Mouse (Mus musculus) forebrain, embryonic 15.5 days (tissue): ENCODE results near the gene Klf13. TPM values are rescaled to one million over a fixed set of nuclear protein-coding genes. Genes with fewer than 3 reads are reported as not detected.
A peak's percentile ranks its signal among the peaks of the same experiment; 100 is the strongest.

Source experiments
- ATAC-seq: fragments of 200-750 bp; cut with Nextera tagmentation; replicated peaks from 2 replicates; pipeline ENCODE4 v1.8.0; 2017; ENCODE audit warnings: mild to moderate bottlenecking, moderate TSS enrichment, moderate library complexity
- H3K27ac ChIP-seq: fragments of 300-500 bp; sonication (generic); replicated peaks from 2 replicates; pipeline ENCODE4 v1.5.1; 2015; ENCODE audit warnings: mild to moderate bottlenecking, inconsistent platforms
- H3K27me3 ChIP-seq: fragments of 300-500 bp; sonication (generic); 2 replicates; pipeline ENCODE4 v1.6.1; 2015; ENCODE audit warnings: inconsistent platforms
- H3K36me3 ChIP-seq: fragments of 300-500 bp; sonication (generic); 2 replicates; pipeline ENCODE4 v1.6.1; 2015; ENCODE audit warnings: mild to moderate bottlenecking, inconsistent platforms
- H3K4me1 ChIP-seq: fragments of 300-500 bp; sonication (generic); 2 replicates; pipeline ENCODE4 v1.6.1; 2015; ENCODE audit warnings: inconsistent platforms
- H3K4me2 ChIP-seq: fragments of 300-500 bp; sonication (generic); replicated peaks from 2 replicates; pipeline ENCODE4 v1.6.1; 2015; ENCODE audit warnings: mild to moderate bottlenecking, inconsistent platforms
- H3K4me3 ChIP-seq: fragments of 300-500 bp; sonication (generic); 2 replicates; pipeline ENCODE4 v1.5.1; 2015; ENCODE audit warnings: mild to moderate bottlenecking, inconsistent platforms
- H3K9ac ChIP-seq: fragments of 300-500 bp; sonication (generic); replicated peaks from 2 replicates; pipeline ENCODE4 v1.6.1; 2015; ENCODE audit warnings: mild to moderate bottlenecking, inconsistent platforms
- H3K9me3 ChIP-seq: fragments of 300-500 bp; sonication (generic); 2 replicates; pipeline ENCODE4 v1.6.1; 2016; ENCODE audit warnings: inconsistent platforms
- WGBS: fragments of 180-500 bp; shearing (Covaris S2); methylation state at CpG from one replicate; pipeline ENCODE4 v1.1.7; 2015; ENCODE audit warnings: mixed read lengths; 5-methylcytosine and 5-hydroxymethylcytosine counted together
- polyA plus RNA-seq: library from polyadenylated mRNA; unstranded; fragments of >200 nt; fragmentation: Nextera tagmentation; extraction: Ambion mirVana; gene quantifications from 2 replicates; pipeline ENCODE4 v1.2.1, GENCODE M21; 2015

Klf13 gene
- 34.7 and 34.8 TPM in 2 replicates for polyA plus RNA-seq

GRCm38 (mm10) chr7:63938914-63939396 lies at the start of gene Klf13:
Gene Klf13 (minus strand): TSS chr7:63938915.
- Histone ChIP-seq H3K27ac (peak within 1 kb of the TSS; percentile 95), H3K4me1 (peaks cover 29% of the 10 kb centered on the region), H3K27me3 (no peaks in the 10 kb centered on the region), H3K4me2 (peak within 1 kb of the TSS; percentile 97), H3K36me3 (no peaks in the 10 kb centered on the region), H3K4me3 (peak within 1 kb of the TSS; percentile 77), H3K9me3 (no peaks in the 10 kb centered on the region), H3K9ac (peak within 1 kb of the TSS; percentile 87)
- ATAC-seq = peak; percentile 95
- WGBS = under 1% methylated on average over 50 of the region's 50 CpGs

GRCm38 (mm10) chr7:63988391-63988790 lies 49.7 kb upstream of the Klf13 start:
- Histone ChIP-seq H3K27me3 (no peaks in the 10 kb centered on the region), H3K4me1 (peaks cover 21% of the 10 kb centered on the region), H3K9me3 (no peaks in the 10 kb centered on the region), H3K36me3 (no peaks in the 10 kb centered on the region), H3K4me3 (no peak overlapping the region), H3K27ac (no peak overlapping the region), H3K9ac (no peak overlapping the region), H3K4me2 (no peak overlapping the region)
- no peak for ATAC-seq
- 92% methylated on average over 2 of the region's 2 CpGs for WGBS

- H3K27me3 ChIP-seq = no peaks in the 10 kb centered on the region
- H3K4me3 ChIP-seq = no peak overlapping the region
- no peaks in the 10 kb centered on the region for H3K36me3 ChIP-seq
- peak overlapping the region; percentile 31 for H3K9ac ChIP-seq
- peaks cover 21% of the 10 kb centered on the region for H3K4me1 ChIP-seq
- WGBS = 9% methylated on average over 12 of the region's 12 CpGs
- H3K9me3 ChIP-seq = no peaks in the 10 kb centered on the region
- peak; percentile 95 for ATAC-seq
- peak overlapping the region; percentile 93 for H3K27ac ChIP-seq
- peak overlapping the region; percentile 19 for H3K4me2 ChIP-seq
Measured at GRCm38 (mm10) chr7:63986407-63987182, 47.9 kb upstream of the Klf13 start.

GRCm38 (mm10) chr7:63985696-63986406 lies 47.1 kb upstream of the Klf13 start:
- Histone ChIP-seq H3K27ac (peak overlapping the region; percentile 93), H3K4me3 (no peak overlapping the region), H3K4me2 (no peak overlapping the region), H3K9me3 (no peaks in the 10 kb centered on the region), H3K4me1 (peaks cover 21% of the 10 kb centered on the region), H3K36me3 (no peaks in the 10 kb centered on the region), H3K27me3 (no peaks in the 10 kb centered on the region), H3K9ac (no peak overlapping the region)
- peak; percentile 20 for ATAC-seq
- WGBS = 68% methylated on average over 9 of the region's 9 CpGs

- WGBS = 87% methylated on average over 7 of the region's 7 CpGs
- Histone ChIP-seq H3K9ac (no peak overlapping the region), H3K27me3 (no peaks in the 10 kb centered on the region), H3K4me2 (no peak overlapping the region), H3K36me3 (no peaks in the 10 kb centered on the region), H3K27ac (no peak overlapping the region), H3K4me1 (peaks cover 21% of the 10 kb centered on the region), H3K4me3 (no peak overlapping the region), H3K9me3 (no peaks in the 10 kb centered on the region)
- no peak for ATAC-seq
Measured at GRCm38 (mm10) chr7:63985266-63985665, 46.6 kb upstream of the Klf13 start.

- no peak overlapping the region for H3K4me3 ChIP-seq
- no peaks in the 10 kb centered on the region for H3K9me3 ChIP-seq
- no peak for ATAC-seq
- H3K36me3 ChIP-seq = no peaks in the 10 kb centered on the region
- H3K27ac ChIP-seq = no peak overlapping the region
- WGBS = 91% methylated on average over 2 of the region's 2 CpGs
- H3K4me2 ChIP-seq = no peak overlapping the region
- no peaks in the 10 kb centered on the region for H3K27me3 ChIP-seq
- H3K9ac ChIP-seq = no peak overlapping the region
- peaks cover 21% of the 10 kb centered on the region for H3K4me1 ChIP-seq
Measured at GRCm38 (mm10) chr7:63984329-63984728, 45.6 kb upstream of the Klf13 start.

GRCm38 (mm10) chr7:63977631-63978030 lies 38.9 kb upstream of the Klf13 start:
- no peak overlapping the region for H3K27ac ChIP-seq
- no peak overlapping the region for H3K4me3 ChIP-seq
- no peaks in the 10 kb centered on the region for H3K4me1 ChIP-seq
- no peaks in the 10 kb centered on the region for H3K27me3 ChIP-seq
- ATAC-seq = no peak
- WGBS = 90% methylated on average over 4 of the region's 4 CpGs
- no peaks in the 10 kb centered on the region for H3K36me3 ChIP-seq
- H3K9me3 ChIP-seq = no peaks in the 10 kb centered on the region
- H3K4me2 ChIP-seq = no peak overlapping the region
- no peak overlapping the region for H3K9ac ChIP-seq

- ATAC-seq = peak; percentile 82
- Histone ChIP-seq H3K9ac (no peak overlapping the region), H3K36me3 (no peaks in the 10 kb centered on the region), H3K27me3 (no peaks in the 10 kb centered on the region), H3K27ac (peak overlapping the region; percentile 49), H3K9me3 (no peaks in the 10 kb centered on the region), H3K4me1 (peaks cover 9% of the 10 kb centered on the region), H3K4me3 (no peak overlapping the region), H3K4me2 (no peak overlapping the region)
- WGBS = 61% methylated on average over 4 of the region's 4 CpGs
Measured at GRCm38 (mm10) chr7:63970986-63971385, 32.3 kb upstream of the Klf13 start.

GRCm38 (mm10) chr7:63969941-63970340 lies 31.2 kb upstream of the Klf13 start:
- no peaks in the 10 kb centered on the region for H3K9me3 ChIP-seq
- H3K4me1 ChIP-seq = peaks cover 18% of the 10 kb centered on the region
- no peaks in the 10 kb centered on the region for H3K36me3 ChIP-seq
- H3K4me2 ChIP-seq = no peak overlapping the region
- WGBS = 58% methylated on average over 3 of the region's 3 CpGs
- no peak overlapping the region for H3K9ac ChIP-seq
- no peak overlapping the region for H3K27ac ChIP-seq
- H3K27me3 ChIP-seq = no peaks in the 10 kb centered on the region
- ATAC-seq = no peak
- H3K4me3 ChIP-seq = no peak overlapping the region

- WGBS = 84% methylated on average over 5 of the region's 5 CpGs
- no peak overlapping the region for H3K4me3 ChIP-seq
- H3K4me2 ChIP-seq = no peak overlapping the region
- H3K27ac ChIP-seq = peak overlapping the region; percentile 80
- ATAC-seq = no peak
- no peaks in the 10 kb centered on the region for H3K36me3 ChIP-seq
- peaks cover 16% of the 10 kb centered on the region for H3K4me1 ChIP-seq
- H3K9me3 ChIP-seq = no peaks in the 10 kb centered on the region
- no peaks in the 10 kb centered on the region for H3K27me3 ChIP-seq
- H3K9ac ChIP-seq = no peak overlapping the region
Measured at GRCm38 (mm10) chr7:63965635-63966418, 27.1 kb upstream of the Klf13 start.

- Histone ChIP-seq H3K9ac (no peak overlapping the region), H3K4me1 (peaks cover 11% of the 10 kb centered on the region), H3K9me3 (no peaks in the 10 kb centered on the region), H3K27me3 (no peaks in the 10 kb centered on the region), H3K4me2 (no peak overlapping the region), H3K4me3 (no peak overlapping the region), H3K36me3 (no peaks in the 10 kb centered on the region), H3K27ac (peak overlapping the region; percentile 80)
- ATAC-seq = peak; percentile 96
- WGBS = 52% methylated on average over 2 of the region's 2 CpGs
Measured at GRCm38 (mm10) chr7:63965135-63965534, 26.4 kb upstream of the Klf13 start.

- H3K4me2 ChIP-seq = no peak overlapping the region
- no peak overlapping the region for H3K27ac ChIP-seq
- H3K36me3 ChIP-seq = no peaks in the 10 kb centered on the region
- peaks cover 12% of the 10 kb centered on the region for H3K4me1 ChIP-seq
- no peak for ATAC-seq
- WGBS = 73% methylated on average over 6 of the region's 6 CpGs
- H3K27me3 ChIP-seq = no peaks in the 10 kb centered on the region
- no peak overlapping the region for H3K9ac ChIP-seq
- no peaks in the 10 kb centered on the region for H3K9me3 ChIP-seq
- no peak overlapping the region for H3K4me3 ChIP-seq
Measured at GRCm38 (mm10) chr7:63964121-63964520, 25.4 kb upstream of the Klf13 start.
